Mouse (Mus musculus): ENCODE measurements around the gene Pml. TPM values are rescaled to one million over a fixed set of nuclear protein-coding genes. Genes with fewer than 3 reads are reported as not detected.
A peak's percentile ranks its signal among the peaks of the same experiment; 100 is the strongest.

Gene Pml
- polyA plus RNA-seq, 1 experiment from 2014 or later: 2.7 TPM

- Histone ChIP-seq H3K27ac (ENCODE audit: low read depth, low read length) (no peak overlapping the region), H3K36me3 (ENCODE audit: control insufficient read depth, insufficient read depth, low read length) (no peaks in the 10 kb centered on the region), H3K27me3 (ENCODE audit: control insufficient read depth, insufficient read depth, low read length) (no peaks in the 10 kb centered on the region), H3K9ac (replicated peaks; ENCODE audit: low read depth, low read length) (no peak overlapping the region), H3K4me3 (ENCODE audit: low read depth, low read length) (no peak overlapping the region), H3K4me1 (ENCODE audit: control insufficient read depth, insufficient read depth, low read length) (peaks cover 5% of the 10 kb centered on the region; the same call in 1 of the 2 replicates), H3K4me2 (ENCODE audit: low read depth, low read length) (no peak overlapping the region), H3K9me3 (ENCODE audit: control insufficient read depth, low read length) (no peaks in the 10 kb centered on the region)
- no peak for ATAC-seq (ENCODE audit: low read depth)
- WGBS: 51% methylated on average over 8 of the region's 8 CpGs
Observed at GRCm38 (mm10) chr9:58214519-58215180, 34.9 kb downstream of the Pml start.

DNA sequence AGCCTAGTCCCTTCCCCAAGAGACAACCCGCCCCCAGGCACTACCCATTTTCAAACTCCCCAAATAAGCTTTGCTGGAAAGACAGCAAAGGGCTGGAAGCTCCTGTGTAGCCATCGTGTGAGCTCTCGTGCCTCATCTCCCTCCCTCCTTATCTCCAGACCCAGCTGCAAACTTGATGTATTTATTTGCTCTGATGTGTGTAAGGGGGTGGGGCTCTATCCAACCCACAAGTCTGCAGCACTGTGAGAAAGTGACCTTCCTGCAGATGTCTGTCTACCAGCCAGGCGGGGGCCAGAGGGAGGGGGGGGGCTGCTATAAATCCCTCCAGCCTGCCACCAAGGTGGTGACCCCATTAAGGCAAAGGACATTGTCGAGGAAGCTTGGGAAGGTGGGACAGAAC is 35.7 kb downstream of the Pml start:
- ATAC-seq (ENCODE audit: low read depth): no peak; the same call in 1 of the 2 replicates
- WGBS: 17% methylated on average over 5 of the region's 5 CpGs
- H3K4me2 ChIP-seq (ENCODE audit: low read depth, low read length): no peak overlapping the region
- H3K36me3 ChIP-seq (ENCODE audit: control insufficient read depth, insufficient read depth, low read length): no peaks in the 10 kb centered on the region
- no peak overlapping the region for H3K9ac ChIP-seq (replicated peaks; ENCODE audit: low read depth, low read length)
- H3K9me3 ChIP-seq (ENCODE audit: control insufficient read depth, low read length): no peaks in the 10 kb centered on the region
- H3K27me3 ChIP-seq (ENCODE audit: control insufficient read depth, insufficient read depth, low read length): no peaks in the 10 kb centered on the region
- H3K4me1 ChIP-seq (ENCODE audit: control insufficient read depth, insufficient read depth, low read length): peaks cover 5% of the 10 kb centered on the region; the same call in 1 of the 2 replicates
- H3K4me3 ChIP-seq (ENCODE audit: low read depth, low read length): no peak overlapping the region
- no peak overlapping the region for H3K27ac ChIP-seq (ENCODE audit: low read depth, low read length)

- 84% methylated on average over 5 of the region's 5 CpGs for WGBS
- no peaks in the 10 kb centered on the region for H3K36me3 ChIP-seq (ENCODE audit: control insufficient read depth, insufficient read depth, low read length)
- H3K4me2 ChIP-seq (ENCODE audit: low read depth, low read length): no peak overlapping the region
- no peak for ATAC-seq (ENCODE audit: low read depth)
- no peaks in the 10 kb centered on the region for H3K27me3 ChIP-seq (ENCODE audit: control insufficient read depth, insufficient read depth, low read length)
- no peaks in the 10 kb centered on the region for H3K9me3 ChIP-seq (ENCODE audit: control insufficient read depth, low read length)
- H3K27ac ChIP-seq (ENCODE audit: low read depth, low read length): no peak overlapping the region
- H3K4me3 ChIP-seq (ENCODE audit: low read depth, low read length): no peak overlapping the region
- peaks cover 5% of the 10 kb centered on the region; the same call in 1 of the 2 replicates for H3K4me1 ChIP-seq (ENCODE audit: control insufficient read depth, insufficient read depth, low read length)
- no peak overlapping the region for H3K9ac ChIP-seq (replicated peaks; ENCODE audit: low read depth, low read length)
Observed at GRCm38 (mm10) chr9:58213377-58213776, 36.2 kb downstream of the Pml start.

DNA sequence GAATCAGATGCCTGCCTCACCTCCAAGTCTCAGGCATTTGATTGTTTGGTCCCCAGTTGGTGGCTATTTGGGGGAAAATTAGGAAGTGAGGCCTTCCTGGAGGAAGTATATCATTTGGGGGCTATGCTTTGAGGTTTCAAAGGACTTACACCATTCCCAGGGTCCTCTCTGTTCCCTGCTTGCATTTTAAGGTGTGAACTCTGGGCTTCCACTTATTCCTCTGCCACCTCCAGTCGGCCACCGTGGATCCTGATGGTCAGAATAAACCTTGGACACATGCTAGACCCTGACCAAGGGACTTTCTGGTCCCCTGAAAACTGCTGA is 39.3 kb downstream of the Pml start:
- Histone ChIP-seq H3K36me3 (ENCODE audit: control insufficient read depth, insufficient read depth, low read length) (no peaks in the 10 kb centered on the region), H3K9me3 (ENCODE audit: control insufficient read depth, low read length) (no peaks in the 10 kb centered on the region), H3K4me3 (ENCODE audit: low read depth, low read length) (no peak overlapping the region), H3K27me3 (ENCODE audit: control insufficient read depth, insufficient read depth, low read length) (no peaks in the 10 kb centered on the region), H3K4me2 (ENCODE audit: low read depth, low read length) (no peak overlapping the region), H3K27ac (ENCODE audit: low read depth, low read length) (no peak overlapping the region), H3K9ac (replicated peaks; ENCODE audit: low read depth, low read length) (no peak overlapping the region), H3K4me1 (ENCODE audit: control insufficient read depth, insufficient read depth, low read length) (peaks cover 5% of the 10 kb centered on the region; the same call in 1 of the 2 replicates)
- WGBS: 86% methylated on average over 2 of the region's 2 CpGs
- no peak for ATAC-seq (ENCODE audit: low read depth)

DNA sequence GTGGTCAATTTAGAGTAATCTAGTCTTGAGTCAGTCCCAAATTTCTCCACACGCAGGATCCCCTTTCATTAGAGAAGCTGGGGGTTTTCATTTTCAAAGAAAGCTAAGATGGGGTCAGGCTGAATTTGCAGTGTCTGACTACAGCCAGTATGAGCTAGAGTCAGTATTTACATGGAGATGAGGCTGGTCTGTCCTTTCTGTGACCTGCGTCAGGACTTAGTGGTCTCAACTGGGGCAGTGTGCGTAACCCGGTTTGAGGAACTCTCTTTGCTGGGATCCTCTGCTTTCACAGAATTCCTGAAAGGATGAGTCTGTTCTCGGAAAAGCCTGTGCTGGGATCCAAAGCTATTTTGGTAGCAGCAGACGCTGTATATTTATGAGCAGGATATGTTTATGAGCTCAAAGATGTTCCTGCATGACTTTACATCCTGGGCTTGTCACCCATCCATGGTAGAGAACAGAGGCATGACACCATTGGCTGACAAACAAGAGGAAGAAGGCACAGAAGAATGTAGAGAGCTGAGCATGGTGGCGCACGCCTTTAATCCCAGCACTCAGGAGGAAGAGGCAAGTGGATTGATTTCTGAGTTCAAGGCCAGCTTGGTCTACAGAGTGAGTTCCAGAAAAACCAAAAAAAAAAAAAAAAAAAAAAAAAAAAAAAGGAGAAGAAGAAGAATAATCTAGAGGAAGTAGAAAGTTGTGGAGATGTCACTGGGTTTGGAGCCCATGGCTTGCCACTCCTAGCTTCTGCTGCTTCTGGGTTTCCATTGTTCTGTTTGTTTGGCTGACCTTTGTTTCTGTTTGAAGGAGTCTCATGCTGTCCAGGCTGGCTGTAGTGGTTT is 39.9 kb downstream of the Pml start:
- 63% methylated on average over 8 of the region's 8 CpGs for WGBS
- Histone ChIP-seq H3K4me3 (ENCODE audit: low read depth, low read length) (no peak overlapping the region), H3K36me3 (ENCODE audit: control insufficient read depth, insufficient read depth, low read length) (no peaks in the 10 kb centered on the region), H3K27ac (ENCODE audit: low read depth, low read length) (no peak overlapping the region), H3K9me3 (ENCODE audit: control insufficient read depth, low read length) (no peaks in the 10 kb centered on the region), H3K27me3 (ENCODE audit: control insufficient read depth, insufficient read depth, low read length) (no peaks in the 10 kb centered on the region), H3K4me2 (ENCODE audit: low read depth, low read length) (no peak overlapping the region), H3K4me1 (ENCODE audit: control insufficient read depth, insufficient read depth, low read length) (peaks cover 5% of the 10 kb centered on the region; the same call in 1 of the 2 replicates), H3K9ac (replicated peaks; ENCODE audit: low read depth, low read length) (no peak overlapping the region)
- no peak for ATAC-seq (ENCODE audit: low read depth)

DNA sequence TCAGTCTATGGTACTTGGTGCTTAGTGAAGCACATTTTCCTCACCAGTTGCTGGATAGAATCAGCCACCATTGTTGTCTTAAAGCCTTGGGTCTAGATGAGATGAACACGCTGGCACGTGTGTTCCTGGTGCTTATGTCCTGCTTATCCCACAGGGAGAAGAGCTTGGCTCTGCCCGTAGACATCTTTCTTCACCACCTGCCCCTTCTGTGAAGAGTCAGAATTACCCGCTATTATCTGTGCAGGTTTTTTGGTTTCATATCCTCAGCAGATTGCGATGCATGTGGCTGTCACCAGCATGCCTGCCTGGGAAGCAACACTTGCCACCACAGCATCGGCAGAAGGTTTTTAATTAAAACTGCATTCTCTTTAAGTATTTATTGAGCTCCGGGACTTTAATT is 43.6 kb downstream of the Pml start:
- Histone ChIP-seq H3K4me2 (ENCODE audit: low read depth, low read length) (no peak overlapping the region), H3K4me1 (ENCODE audit: control insufficient read depth, insufficient read depth, low read length) (peaks cover 7% of the 10 kb centered on the region; the same call in 1 of the 2 replicates), H3K27ac (ENCODE audit: low read depth, low read length) (no peak overlapping the region), H3K27me3 (ENCODE audit: control insufficient read depth, insufficient read depth, low read length) (peaks cover 25% of the 10 kb centered on the region), H3K36me3 (ENCODE audit: control insufficient read depth, insufficient read depth, low read length) (no peaks in the 10 kb centered on the region), H3K9ac (replicated peaks; ENCODE audit: low read depth, low read length) (no peak overlapping the region), H3K4me3 (ENCODE audit: low read depth, low read length) (no peak overlapping the region), H3K9me3 (ENCODE audit: control insufficient read depth, low read length) (no peaks in the 10 kb centered on the region)
- WGBS: 67% methylated on average over 7 of the region's 7 CpGs
- no peak for ATAC-seq (ENCODE audit: low read depth)

GRCm38 (mm10) chr9:58204448-58205000 is 45.1 kb downstream of the Pml start:
- peak overlapping the region; percentile 29; the same call in 1 of the 2 replicates for H3K4me2 ChIP-seq (ENCODE audit: low read depth, low read length)
- H3K9ac ChIP-seq (replicated peaks; ENCODE audit: low read depth, low read length): 0 out of 2 replicates have a peak overlapping the region, but pooled peaks have one; percentile 3
- H3K4me3 ChIP-seq (ENCODE audit: low read depth, low read length): 0 out of 2 replicates have a peak overlapping the region, but pooled peaks have one; percentile 20
- no peaks in the 10 kb centered on the region for H3K36me3 ChIP-seq (ENCODE audit: control insufficient read depth, insufficient read depth, low read length)
- peaks cover 40% of the 10 kb centered on the region for H3K27me3 ChIP-seq (ENCODE audit: control insufficient read depth, insufficient read depth, low read length)
- 3% methylated on average over 18 of the region's 18 CpGs for WGBS
- no peak overlapping the region for H3K27ac ChIP-seq (ENCODE audit: low read depth, low read length)
- H3K4me1 ChIP-seq (ENCODE audit: control insufficient read depth, insufficient read depth, low read length): peaks cover 7% of the 10 kb centered on the region; the same call in 1 of the 2 replicates
- peak; percentile 72 for ATAC-seq (ENCODE audit: low read depth)
- H3K9me3 ChIP-seq (ENCODE audit: control insufficient read depth, low read length): no peaks in the 10 kb centered on the region

GRCm38 (mm10) chr9:58203516-58204447 is 45.8 kb downstream of the Pml start, which contains the start of the genes Islr and Islr2:
Gene Islr, minus strand, starts transcription at chr9:58204306.
Gene Islr2, minus strand, starts transcription at chr9:58204319.
- Histone ChIP-seq H3K4me1 (ENCODE audit: control insufficient read depth, insufficient read depth, low read length) (peaks cover 13% of the 10 kb centered on the region; the same call in 1 of the 2 replicates), H3K27me3 (ENCODE audit: control insufficient read depth, insufficient read depth, low read length) (peaks cover 47% of the 10 kb centered on the region), H3K9ac (replicated peaks; ENCODE audit: low read depth, low read length) (peak within 1 kb of the TSS; percentile 39; the same call in 1 of the 2 replicates), H3K4me3 (ENCODE audit: low read depth, low read length) (peak within 1 kb of the TSS; percentile 24), H3K36me3 (ENCODE audit: control insufficient read depth, insufficient read depth, low read length) (no peaks in the 10 kb centered on the region), H3K4me2 (ENCODE audit: low read depth, low read length) (peak within 1 kb of the TSS; percentile 31), H3K27ac (ENCODE audit: low read depth, low read length) (peak within 1 kb of the TSS; percentile 35; the same call in 1 of the 2 replicates), H3K9me3 (ENCODE audit: control insufficient read depth, low read length) (no peaks in the 10 kb centered on the region)
- under 1% methylated on average over 42 of the region's 42 CpGs for WGBS
- peak; percentile 73 for ATAC-seq (ENCODE audit: low read depth)

Measured in neural tube, embryonic 14.5 days (tissue).